Mouse (Mus musculus) T-helper 1 cell (primary cell): ENCODE results near the gene Ms4a12.
"Not testable (repeated sequence)": the region's sequence is repeated elsewhere in the genome, so short reads cannot be mapped to it uniquely, and the experiment has no call there.

Experiments used
- in situ Hi-C: fragments of 300-600 bp; cut with MboI, MseI; formaldehyde crosslinking; loops from one replicate; pipeline ENCODE4 v1.15.1; 2025; ENCODE audit warnings: high pct_unique_total_duplicates

Gene Ms4a12

GRCm38 (mm10) chr19:11232348-11232747, at the start of gene Ms4a12:
Gene Ms4a12 (minus strand): TSS chr19:11232448.
- in situ Hi-C loops, result no loop called here

DNA sequence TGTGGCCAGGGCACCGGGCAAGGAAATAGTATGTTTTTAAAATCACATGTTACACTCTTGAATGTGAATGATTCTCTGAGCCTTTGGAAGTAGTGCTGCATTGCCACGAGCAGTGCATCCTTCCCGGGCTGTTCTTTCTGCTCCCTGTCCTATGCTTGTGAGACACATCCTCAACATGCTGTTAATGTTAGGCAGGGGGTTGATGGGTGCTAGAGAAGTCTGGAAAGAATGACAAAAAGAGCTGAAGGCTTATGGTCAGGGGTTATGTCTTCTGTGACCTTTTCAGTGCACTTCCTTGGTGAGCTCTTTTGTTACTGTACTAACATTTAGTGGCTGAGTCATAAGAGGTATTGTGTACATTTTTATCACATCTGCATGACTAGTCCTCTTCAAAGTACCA, 48.0 kb upstream of the Ms4a12 start:
- in situ Hi-C loops, result no loop called here

- in situ Hi-C loops, result no loop called here
These were observed 44.2 kb upstream of the Ms4a12 start for GRCm38 (mm10) chr19:11276431-11276830.

GRCm38 (mm10) chr19:11266956-11267355, 34.7 kb upstream of the Ms4a12 start:
- in situ Hi-C loops, result no loop called here

DNA sequence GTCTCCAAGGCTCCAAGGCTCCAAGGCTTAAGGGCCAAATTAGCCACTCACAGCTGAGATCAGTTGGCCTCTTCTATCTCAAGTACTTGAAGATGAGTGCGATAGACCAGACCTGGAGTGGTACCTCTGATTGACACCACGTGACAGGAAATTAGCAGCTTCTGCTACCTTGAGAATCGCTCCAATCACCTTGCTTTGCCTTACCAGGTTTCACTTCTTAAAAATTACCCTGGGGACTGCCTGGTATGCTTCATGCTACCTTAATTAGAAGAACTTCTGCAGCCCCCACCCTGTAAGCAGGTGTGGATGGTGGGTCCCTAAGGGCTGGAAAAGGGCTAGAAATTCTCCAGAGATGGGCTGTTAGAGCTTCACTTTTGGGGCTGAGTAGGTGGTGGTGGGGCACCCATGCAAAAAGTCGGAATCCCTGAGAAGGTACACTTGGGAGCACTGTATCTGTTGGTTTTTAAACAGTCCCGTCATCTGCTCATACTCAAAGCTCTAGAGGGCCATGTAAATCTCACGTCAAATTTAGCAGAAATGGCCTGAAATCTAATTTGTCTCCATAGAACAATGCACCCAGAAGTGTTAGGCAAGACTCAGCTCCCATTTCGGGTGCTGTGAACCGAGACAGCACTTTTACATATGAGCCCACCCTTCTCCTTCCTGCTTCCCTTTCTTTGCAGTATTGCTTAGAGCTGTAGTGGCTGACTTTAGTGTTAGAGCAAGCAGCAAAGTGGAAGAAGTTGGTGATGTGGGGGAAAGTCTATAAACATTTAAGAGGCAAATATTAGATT, 34.0 kb upstream of the Ms4a12 start, which contains the start of gene Ms4a1:
Ms4a1 (minus strand) TSS at position 190 of the 794 bp plus-strand sequence.
- in situ Hi-C loops, result no loop called here

DNA sequence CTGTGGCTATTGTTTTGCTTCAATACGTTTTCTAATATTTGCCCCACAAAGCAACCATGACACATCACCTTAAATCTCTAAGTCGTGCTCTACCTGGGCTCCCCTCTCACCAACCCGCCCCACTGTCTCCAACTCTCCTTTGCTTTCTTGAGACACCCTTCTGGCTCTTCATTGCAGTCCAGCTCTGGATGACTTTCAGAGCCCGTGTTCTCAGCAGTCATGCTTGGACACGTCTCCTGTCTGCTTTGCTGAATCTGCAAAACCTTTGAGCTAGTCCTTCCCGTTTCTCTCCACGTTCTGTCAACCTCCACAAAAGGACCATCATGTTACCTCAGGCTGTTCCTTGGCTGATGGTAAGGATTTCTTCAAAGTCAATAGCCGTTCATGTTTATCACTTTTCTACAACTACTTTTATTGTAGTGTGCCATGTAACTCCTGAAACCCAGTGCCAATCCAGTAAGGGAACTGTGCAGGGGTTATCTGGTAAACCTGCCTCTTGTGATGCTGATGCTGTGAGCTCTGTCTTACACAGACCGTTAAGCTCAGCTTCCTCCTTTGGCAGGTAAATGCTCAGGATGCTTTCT, 32.4 kb upstream of the Ms4a12 start:
- in situ Hi-C loops, result no loop called here

GRCm38 (mm10) chr19:11263549-11263948, 31.3 kb upstream of the Ms4a12 start:
- in situ Hi-C loops, result no loop called here

GRCm38 (mm10) chr19:11262932-11263331, 30.7 kb upstream of the Ms4a12 start:
- in situ Hi-C loops, result not testable (repeated sequence)

- in situ Hi-C loops, result no loop called here
These were observed 29.3 kb upstream of the Ms4a12 start for GRCm38 (mm10) chr19:11261522-11261921.

DNA sequence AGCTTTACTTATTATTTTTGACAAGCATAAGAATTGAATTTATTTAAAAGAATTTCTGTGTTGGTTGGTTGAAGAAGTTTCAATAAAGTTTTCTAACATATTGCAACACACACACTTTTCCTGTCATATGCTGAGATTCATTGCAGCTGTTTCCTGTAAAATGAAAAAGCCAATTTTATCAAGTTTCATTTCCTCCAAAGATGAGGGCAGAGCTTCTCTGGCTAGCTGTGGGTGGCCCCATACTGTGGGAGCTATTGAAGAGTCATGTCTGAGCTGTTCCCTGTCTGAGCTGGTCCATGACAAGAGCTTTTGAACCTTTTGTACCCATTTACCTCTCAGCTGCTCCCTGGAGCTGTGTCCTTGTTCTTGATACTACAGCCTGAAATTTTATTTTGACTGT, 12.0 kb upstream of the Ms4a12 start:
- in situ Hi-C loops, result no loop called here

- in situ Hi-C loops, result no loop called here
These were observed 10.3 kb upstream of the Ms4a12 start for GRCm38 (mm10) chr19:11242560-11242959.

DNA sequence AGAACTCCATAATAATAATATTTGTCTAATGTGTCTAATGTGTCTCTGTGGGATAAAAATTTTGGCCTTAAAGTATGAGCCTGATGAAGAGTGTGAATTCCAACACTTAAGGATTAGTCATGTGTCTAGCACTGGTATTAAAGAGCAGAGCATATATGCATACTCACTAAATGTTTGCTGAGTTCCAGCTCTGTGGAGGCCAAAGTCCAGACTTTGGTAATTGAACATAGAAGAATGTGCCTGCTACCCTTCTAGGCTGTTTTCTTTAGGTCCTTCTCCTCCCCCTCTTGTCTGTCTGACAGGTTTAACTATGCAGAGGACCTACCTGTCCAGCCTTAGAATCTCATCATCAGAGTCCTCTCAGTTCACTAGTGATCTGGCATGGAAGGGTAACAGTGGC, 3.6 kb upstream of the Ms4a12 start:
- in situ Hi-C loops, result no loop called here

GRCm38 (mm10) chr19:11234921-11235735, 2.9 kb upstream of the Ms4a12 start:
- in situ Hi-C loops, result no loop called here

DNA sequence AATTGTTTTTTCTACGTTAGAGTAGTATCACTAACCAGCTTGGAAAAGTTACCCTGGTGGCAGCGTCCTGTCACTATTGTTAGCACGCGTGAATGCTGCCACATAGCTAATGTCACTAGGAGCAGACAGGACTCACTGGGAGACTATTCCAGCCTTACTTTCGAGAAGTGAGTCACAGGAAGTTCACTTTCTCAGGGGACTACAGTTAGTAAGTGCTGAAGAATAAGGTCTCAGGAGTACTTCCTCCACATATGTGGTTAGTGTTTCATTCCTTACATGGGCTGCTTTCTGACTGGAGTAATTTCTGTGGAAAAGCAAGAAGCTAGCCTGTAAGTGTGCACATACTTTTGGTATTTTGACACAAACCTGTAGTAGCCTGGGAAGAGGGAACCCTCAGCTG, 2.0 kb upstream of the Ms4a12 start:
- in situ Hi-C loops, result no loop called here

GRCm38 (mm10) chr19:11196546-11196945, 35.7 kb downstream of the Ms4a12 start, which contains the start of gene Ms4a13:
Gene Ms4a13 (minus strand): TSS chr19:11196737.
- in situ Hi-C loops, result no loop called here

GRCm38 (mm10) chr19:11192552-11192951, 39.7 kb downstream of the Ms4a12 start:
- in situ Hi-C loops, result loop anchor here (5.0 kb wide), 1 partner anchor 100 kb away; no protein-coding TSS in a partner anchor

- in situ Hi-C loops, result no loop called here
These were observed 48.1 kb downstream of the Ms4a12 start for GRCm38 (mm10) chr19:11184121-11184520.

GRCm38 (mm10) chr19:11177464-11177863, 54.8 kb downstream of the Ms4a12 start:
- in situ Hi-C loops, result no loop called here

DNA sequence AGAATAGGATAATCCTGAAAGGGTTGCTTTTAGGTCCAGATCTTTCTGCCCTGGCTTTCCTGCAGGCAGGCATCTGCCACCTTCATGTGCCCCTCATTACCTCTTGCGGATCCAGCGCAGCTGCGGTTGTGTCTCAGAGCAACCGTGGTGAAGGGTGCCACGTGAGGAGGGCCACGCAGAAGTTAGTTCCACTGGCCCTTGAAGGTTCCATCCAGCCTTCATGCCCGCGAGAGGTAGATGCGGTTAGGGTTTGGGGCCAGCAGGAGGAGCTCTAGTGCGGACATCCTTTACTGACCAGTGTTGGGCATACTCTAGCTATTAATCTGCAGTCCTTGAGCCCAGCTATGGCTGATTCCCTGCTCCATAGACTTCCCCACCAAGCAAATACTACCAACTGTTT, 67.1 kb downstream of the Ms4a12 start, which contains the start of gene 1700025F22Rik:
1700025F22Rik (minus strand) TSS at position 149 of the 400 bp plus-strand sequence.
- in situ Hi-C loops, result no loop called here
